Mouse (Mus musculus): Measurements from ENCODE around the gene Gm20388. TPM values are rescaled to one million over a fixed set of nuclear protein-coding genes. Genes with fewer than 3 reads are reported as not detected.
"Not testable (repeated sequence)": the region's sequence is repeated elsewhere in the genome, so short reads cannot be mapped to it uniquely, and the experiment has no call there.

The Gm20388 gene
- total RNA-seq, 2 experiments from 2014 or later, result 1.3 to 8.5 TPM

DNA sequence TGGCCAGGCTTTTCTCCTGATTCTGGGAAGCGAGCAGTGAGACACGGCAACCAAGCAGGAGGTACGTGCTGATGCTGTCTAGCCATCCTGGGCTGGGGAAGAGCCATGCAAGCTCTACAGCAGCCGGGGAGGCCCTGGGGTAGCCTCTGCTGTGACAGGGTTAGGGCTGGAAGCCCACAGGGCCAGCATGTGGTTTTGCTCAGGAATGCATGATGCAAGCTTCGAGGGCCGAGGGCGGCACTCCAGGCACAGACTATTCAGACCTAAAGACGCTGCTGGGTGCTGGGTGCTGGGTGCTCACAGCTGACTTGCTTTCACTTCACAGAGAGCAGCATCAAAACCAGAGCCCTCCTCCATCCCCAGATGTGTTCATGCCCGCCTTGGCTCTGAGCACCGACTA is 1382.8 kb downstream of the Gm20388 start:
- no peak for DNase-seq (ENCODE audit: low spot score in 2 of 2)

DNA sequence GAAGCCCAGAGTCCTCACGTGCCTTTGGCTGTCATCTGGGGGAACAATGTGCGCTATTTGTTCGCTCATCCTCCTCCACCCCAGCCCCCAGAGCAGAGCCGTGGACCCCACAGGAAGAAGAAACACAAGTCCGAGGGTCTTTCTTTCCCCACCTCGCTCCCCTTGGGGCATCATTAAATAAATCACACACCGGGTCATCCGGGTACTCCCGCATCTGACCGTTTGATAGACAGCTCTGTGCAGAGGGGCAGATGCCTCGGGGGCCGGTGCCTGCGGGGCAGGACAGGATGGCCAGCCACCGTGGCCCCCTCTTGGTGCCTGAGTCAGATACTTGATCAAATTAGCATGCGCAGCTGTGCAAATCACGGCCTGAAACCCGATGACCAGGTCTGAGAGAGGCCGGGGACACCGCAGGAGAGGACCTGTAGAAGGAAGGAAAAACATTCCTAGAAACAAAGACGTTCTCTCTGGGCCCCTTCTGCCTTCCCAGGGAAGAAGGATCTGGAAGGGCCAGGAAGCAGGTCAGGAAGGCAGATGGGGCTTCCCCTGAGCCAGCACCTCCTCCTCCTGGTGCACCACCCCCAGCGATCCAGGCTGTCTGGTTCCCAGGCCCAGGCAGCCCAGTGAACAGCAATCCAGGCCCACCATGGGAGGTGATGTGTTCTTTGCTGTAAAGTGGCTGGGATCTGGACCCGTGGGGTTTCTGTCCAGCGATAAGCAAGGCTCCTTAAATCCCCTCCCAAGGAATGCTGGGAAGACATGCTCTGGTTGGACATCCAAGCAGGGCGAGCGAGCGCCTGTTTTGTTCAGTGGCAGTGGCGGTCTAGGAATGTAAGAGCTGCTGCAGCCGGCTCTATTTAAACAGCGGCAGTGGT is 1383.8 kb downstream of the Gm20388 start:
- no peak for DNase-seq (ENCODE audit: low spot score in 2 of 2)

DNA sequence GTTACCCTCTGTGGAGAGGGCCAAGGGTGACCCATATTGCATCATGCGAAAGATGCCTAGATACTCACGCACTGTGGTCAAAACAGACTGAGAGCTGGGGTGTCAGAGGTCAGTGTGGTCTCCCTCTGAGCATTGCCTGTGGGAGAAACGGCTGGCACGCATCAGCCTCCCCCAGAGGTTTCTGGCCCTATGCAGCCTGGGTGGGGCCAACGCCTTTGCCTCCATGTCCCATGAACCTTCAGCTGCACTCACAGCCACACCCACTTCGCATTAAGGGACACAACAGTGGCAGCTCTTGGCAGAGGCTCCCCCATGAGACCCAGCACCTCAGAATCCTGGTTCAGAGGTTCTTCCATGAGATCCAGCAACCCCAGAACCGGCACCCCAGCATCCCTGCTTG is 1385.4 kb downstream of the Gm20388 start:
- no peak for DNase-seq (ENCODE audit: low spot score in 2 of 2)

DNA sequence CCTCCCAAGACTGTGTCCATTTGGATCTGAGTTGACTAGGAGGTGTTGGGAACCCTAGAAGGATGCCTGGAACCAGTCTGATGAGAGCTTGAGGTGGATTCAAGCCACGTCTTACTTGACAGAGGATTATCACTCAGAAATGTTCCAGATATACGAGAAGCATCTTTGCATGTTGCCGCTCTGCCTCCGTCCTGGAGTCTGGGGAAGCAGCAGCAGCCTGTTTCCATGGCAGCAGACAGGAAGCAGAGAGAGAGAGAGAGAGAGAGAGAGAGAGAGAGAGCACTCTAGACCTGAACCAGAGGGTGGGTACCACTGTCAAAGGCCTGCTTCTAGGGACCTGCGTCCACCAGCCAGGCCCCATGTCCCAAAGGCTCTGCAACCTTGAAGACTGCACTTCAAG is 1386.0 kb downstream of the Gm20388 start:
- no peak for DNase-seq (ENCODE audit: low spot score in 2 of 2)

DNA sequence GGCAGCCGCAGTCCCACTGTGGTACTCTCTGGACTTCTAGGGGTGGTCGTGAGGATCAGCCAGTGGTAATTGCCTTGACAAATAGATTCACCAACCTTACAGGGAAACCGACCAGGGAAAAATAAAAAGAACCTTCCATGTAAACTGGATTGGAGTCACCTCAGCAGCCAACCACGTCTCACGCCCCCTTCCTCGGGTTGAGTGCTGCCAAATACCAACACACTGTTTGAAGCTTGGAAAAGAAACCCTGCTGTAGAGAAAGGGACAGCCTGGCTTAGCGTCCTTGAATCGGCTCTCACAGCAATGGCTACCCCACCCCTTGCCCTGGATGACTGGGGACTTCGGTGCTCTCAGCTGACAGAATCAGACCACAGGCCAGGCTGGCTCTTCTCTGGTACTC is 1386.7 kb downstream of the Gm20388 start:
- no peak for DNase-seq (ENCODE audit: low spot score in 2 of 2)

DNA sequence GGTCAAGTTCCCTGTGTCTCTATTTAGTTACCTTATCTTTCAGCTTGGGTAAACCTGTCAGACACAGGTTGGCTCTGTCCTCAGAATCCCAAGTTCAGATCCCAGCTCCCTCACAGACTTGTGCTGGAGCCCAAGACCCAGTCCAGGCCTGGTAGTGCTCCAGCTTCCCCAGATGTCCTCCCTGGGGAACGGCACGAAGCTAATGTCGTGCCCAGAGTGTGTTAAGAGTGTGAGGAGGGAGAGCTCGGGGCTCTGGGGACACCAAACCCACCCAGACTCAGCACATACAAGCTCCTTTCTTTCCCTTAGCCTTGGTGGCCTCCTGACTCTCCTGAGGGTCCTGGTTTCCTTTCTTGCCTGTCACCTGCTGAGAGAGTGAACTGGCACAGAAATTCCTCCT is 1389.4 kb downstream of the Gm20388 start:
- no peak for DNase-seq (ENCODE audit: low spot score in 2 of 2)

DNA sequence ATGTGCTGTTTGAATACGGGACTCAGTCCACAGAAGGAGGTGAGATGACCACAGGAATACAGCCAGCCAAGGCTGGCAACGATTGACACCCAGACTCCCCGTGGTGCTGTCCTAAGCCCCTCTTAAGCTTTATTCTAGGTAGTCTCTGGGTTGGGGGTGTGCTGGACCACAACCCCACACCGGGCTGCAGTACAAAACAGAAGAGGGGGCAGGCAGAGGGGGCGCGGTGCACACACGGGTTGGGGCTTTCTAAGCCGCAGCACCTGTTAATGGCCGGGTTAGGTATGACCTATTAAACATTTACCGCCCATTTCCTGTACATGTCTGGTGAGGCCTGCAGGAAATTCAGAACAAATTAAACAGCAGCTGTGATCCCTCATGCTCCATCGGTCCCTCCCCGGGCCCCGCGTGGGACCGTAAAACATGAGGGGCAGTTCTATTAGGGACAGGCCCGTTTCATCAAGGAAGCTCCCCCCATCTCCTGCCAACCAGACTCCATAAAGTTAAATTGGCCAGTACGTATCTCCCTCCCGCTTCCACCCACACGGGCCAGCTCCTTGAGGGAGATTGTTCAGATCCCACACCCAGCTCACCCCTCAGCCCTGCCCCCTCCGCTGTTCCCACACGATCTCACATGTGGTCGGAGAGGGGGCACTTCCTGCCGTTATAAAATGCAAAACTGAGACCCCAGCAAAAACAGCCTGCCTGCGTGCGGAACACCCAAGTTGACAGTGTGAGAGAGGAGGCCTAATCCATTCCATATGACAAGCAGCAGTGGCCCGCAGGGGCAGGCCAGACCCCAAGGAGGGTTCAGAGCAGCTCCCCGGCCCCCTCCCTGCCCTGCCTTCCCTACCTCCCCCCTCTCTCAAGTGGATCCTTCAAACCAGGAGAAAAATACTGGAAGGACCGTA is 1390.1 kb downstream of the Gm20388 start:
- no peak for DNase-seq (ENCODE audit: low spot score in 2 of 2)

DNA sequence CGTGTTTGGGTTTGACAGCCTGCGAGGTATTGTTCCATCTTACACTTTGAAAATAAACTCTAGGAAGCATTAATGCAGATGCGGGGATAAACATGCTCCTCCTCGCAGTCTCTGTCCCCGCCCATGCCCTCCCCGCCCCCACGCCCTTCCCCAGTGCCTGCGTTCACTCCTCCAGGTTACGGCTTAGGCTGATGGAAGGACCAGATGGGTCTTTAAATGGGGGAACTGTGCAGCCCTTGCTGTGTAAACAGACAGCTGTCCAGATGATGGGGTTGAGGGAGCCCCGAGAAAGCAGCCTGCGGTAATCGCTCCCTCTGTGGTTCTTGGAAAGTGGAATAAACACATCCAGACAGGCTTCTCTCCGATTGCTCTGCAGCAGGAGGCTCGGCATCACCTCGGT is 1390.8 kb downstream of the Gm20388 start:
- no peak for DNase-seq (ENCODE audit: low spot score in 2 of 2)

DNA sequence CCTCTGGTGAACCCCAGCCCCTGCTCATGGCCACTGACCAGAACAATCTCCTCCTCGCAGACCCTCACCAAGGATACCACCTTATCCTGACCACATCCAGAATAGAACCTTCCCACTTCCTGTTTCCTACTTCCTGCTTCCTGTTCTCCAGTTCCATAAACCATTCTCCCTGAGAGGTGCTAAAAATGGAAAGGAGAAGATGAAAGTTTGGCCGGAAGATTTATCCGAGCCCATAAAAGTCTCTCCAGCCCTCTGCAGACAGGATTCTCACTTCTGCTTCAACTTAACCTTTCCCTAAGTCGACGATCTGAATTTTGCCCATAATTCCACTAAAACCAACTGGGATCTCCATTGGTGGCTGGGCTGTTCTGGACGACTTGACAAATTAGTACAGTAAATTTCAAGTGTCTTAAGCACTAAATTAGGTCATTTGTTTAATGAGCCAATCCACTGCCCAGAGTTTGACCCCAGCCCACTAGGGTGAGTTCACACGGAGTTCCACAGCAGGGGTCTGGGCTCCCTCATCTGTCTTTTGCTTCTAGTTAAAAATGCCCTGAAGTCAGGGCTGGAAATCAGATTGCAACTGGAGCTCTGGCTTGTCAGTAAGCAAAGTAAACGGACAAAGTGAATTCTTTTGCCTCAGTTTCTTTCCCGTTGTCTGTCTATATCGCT is 1391.5 kb downstream of the Gm20388 start:
- DNase-seq (ENCODE audit: low spot score in 2 of 2), result no peak

DNA sequence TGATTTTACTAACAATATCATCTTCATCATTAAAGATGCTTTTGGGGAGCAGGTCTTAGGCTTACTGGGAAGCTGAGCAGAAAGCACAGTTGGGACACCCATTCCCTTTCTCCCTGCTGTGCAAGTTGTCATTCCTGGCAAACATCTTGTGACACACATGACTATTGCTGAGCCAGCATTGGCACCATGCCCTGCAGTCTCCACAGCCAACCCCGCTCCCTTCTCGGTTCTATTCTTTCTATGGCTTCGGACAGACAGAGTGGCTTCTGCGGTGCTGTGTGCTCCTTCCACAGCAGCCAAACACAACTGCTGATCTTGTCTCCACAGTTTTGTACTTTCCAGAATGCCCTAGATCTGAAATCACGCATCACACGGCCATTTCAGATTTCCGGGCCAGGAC is 1397.1 kb downstream of the Gm20388 start:
- DNase-seq (ENCODE audit: low spot score in 2 of 2), result peak in 1 of 2 experiments; percentile 34

DNA sequence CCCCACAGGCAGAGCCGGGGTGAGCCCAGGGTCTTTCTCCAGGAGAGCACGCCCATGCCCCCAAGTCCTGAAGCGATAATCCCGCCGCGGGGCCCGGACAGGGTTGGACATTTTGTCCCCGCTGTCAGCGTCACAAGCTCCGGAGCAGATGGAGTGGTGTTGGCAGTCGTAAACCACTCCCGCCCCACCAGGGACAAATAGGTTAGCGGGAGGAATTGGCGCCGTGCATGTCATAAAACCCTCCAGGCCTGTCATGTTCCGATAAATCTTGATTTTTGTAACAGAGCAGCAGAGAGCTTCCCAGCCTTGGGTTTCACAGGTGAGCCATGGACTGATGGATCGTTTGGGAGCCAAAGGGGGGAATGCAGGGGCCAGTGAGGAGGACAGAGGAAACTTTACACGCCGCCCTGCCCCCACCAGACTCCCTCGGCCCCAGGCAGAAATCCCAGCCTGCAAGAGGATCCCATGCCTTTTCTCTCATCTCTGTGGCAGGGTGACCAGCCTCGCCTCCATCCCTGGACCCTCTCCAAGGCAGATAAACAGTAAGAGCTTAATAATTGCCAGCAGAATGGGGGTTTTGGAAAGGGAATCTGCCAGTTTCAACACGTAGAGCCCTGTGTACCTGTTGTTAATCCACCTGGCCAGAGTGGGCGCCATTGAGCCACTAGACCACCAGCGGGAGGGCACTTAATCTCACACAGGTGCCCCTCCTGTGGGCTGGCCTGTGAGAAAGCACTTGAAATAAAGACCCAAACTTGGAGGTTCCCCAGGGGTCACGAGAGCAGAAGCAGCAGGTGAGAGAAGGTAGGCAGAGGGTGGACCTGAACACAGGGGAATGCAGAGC is 1400.6 kb downstream of the Gm20388 start:
- no peak for DNase-seq (ENCODE audit: low spot score in 2 of 2)

DNA sequence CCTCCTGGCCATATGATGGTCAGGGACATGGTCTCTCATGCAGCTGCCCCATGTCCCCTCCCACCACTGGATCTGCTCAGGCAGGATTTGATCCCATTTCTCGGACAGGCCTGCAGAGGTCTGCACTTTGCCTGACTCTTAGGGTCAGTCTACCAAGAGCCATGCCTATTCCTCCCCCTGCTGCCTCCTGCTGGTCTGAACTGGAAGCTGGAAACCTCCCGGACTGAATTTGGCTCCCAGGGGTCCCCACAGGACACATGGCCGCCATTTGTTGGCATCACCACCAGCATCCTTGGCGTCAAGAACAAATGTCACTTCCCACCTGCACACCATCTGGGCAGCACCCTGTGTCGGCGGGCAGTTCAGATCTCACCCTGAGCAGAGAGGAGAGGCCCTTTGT is 1402.8 kb downstream of the Gm20388 start:
- DNase-seq (ENCODE audit: low spot score in 2 of 2), result no peak

DNA sequence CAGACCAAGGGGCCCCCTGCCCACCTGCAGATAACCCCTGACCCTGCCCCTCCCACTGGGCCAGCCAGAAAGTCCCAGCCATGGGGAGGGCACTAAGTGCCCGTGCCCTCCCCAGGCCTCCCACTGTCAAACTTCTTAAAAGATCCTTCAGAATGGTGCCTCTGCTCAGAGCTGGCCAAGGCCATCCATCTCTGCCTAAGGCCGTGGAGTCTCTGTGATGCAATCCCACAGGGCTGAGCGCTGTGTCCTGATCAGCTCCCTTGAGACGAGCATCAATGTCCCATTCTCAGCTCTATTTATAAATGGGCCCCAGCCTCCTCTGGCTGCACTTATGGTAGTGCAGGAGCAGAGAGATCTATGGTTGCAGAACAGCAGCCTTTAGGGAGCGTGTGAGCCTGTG is 1403.4 kb downstream of the Gm20388 start:
- no peak for DNase-seq (ENCODE audit: low spot score in 2 of 2)

DNA sequence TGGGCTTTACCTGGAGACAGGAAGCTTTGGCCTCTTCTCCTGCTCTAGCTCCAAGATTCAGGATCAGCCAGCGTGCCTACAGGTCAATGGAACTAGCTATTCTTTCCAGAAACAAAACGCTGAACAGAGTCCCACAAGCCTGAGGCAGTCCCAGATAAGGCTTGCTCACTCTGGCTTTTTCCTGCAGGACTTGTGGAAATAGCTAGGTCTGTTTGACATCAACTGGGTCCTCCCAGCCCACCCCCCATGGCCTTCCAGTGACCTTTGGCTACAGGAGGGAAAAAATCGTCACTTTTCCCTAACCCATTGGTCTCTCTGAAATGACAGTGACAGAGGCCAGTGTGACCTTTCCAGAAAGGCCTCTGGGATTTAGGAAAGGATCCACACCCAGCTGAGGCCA is 1404.9 kb downstream of the Gm20388 start:
- no peak for DNase-seq (ENCODE audit: low spot score in 2 of 2)

DNA sequence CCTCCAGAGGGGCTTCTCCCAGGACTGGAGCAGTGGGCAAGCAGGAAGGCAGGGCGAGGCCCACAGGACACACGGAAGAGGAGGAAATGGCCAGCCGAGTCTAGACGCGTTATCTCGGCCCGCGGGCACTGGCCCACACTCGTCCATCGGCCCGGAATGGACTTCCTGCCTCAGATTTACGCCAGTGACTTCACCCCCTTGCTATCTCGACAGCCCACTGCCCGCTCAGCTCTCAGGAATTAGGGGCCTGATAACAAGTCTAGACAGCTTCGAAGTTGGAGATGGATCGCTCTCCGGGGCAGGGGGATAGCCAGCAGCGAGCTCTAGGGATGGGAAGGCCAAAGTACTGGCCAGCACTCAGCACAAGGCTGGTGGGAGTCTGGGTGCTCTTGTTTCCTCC is 1405.4 kb downstream of the Gm20388 start:
- DNase-seq (ENCODE audit: low spot score in 2 of 2), result no peak

DNA sequence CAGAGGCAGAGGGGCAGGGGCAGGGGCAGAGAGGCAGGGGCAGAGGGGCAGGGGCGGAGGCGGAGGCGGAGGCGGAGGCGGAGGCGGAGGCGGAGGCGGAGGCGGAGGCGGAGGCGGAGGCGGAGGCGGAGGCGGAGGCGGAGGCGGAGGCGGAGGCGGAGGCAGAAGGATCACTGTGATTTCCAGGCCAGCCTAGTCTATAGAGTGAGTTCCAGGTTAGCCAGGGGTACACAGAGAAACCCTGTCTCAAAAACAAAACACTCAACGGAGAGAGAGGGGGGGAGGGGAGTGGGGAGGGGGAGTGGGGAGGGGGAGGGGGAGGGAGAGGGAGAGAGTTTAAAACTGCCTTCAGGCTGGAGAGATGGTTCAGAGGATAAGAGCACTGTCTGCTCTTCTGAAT is 1408.1 kb downstream of the Gm20388 start:
- DNase-seq (ENCODE audit: low spot score in 2 of 2), result not testable (repeated sequence)

DNA sequence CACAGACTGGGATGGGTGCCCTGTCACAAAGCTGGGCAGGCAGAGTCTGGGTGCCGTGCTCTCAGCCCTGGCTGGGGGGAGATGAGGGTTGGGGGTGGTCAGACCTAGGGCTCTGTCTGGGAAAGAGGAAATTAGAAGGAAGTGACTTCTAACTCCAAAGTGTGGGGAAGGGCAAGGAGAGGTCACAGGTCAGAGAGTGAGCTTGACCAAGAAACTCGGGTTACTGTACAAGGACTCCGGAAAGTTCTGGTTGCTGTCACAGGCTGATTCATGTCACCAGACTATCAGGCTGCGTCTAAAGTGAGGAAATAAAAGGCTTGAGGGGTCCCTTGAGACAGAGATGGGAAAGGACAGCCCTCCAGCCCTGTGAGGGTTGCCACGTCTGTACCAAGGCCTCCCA is 1408.8 kb downstream of the Gm20388 start:
- DNase-seq (ENCODE audit: low spot score in 2 of 2), result no peak

DNA sequence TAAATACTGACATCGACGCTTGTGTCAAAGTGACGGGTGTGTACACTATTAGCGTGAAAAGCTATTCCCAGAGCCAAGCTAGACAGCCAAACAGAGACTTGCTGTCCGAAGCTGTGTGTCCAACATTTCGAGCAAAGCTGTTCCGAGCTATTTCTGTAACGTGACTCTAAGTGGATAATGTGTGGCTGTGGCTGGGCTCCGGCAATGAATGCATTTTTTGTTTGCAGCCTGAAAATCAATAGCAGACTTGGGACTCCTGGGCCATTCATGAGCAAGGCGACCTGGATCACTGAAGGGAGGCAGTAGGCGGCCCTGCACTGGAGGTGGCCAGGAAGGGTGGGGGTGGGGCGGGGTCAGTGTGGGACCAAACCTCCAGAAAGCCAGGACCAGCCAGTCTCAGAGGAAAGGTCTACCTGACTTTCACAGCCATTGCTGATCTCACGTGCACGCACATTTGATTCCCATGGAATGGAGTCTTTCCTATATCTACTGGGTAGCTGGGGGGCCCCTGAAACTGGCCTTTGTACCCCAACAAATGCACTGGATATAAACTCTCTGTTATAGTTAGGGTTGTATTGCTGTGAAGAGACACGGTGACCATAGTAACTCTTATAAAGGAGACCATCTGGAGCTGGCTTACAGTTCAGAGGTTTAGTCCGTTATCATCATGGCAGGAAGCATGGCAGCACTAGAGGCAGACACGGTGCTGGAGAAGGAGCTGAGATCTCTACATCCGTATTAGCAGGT is 1415.7 kb downstream of the Gm20388 start:
- DNase-seq (ENCODE audit: low spot score in 2 of 2), result no peak

DNA sequence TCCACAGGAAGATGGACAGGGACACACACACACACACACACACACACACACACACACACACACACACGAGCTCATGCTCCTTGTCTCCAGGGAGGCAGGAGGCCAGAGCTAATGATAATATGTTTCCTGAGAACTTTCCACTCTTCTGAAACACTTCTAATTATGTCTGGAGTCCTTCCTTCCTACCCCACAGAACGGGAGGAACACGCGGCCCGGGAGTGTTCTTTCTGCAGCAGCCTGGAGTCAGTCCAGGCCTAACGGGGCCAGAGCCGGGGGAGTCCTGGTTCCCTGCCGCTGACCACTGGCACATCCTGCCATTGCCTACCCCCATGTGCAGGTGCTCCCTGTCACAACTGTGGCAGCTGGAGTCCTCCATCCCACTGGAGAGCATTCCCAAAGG is 1421.8 kb downstream of the Gm20388 start:
- peak; percentile 26 to 37 for DNase-seq (ENCODE audit: low spot score in 2 of 2)

Data from adrenal gland, adult 18-20 months (tissue).